Mouse (Mus musculus) CD4-positive helper T cell, adult 2 months (primary cell): ENCODE data around the gene Svs4.
"Not testable (repeated sequence)": the region's sequence is repeated elsewhere in the genome, so short reads cannot be mapped to it uniquely, and the experiment has no call there.

Experiments used
- DNase-seq: peaks from one replicate; pipeline ENCODE4 v3.0.0-alpha.2; 2012; ENCODE audit warnings: low read depth, missing footprints, low spot score

Gene Svs4

GRCm38 (mm10) chr2:164278359-164278758 lies at the start of gene Svs4:
Gene Svs4, minus strand, starts transcription at chr2:164278459.
- no peak for DNase-seq

GRCm38 (mm10) chr2:164320983-164321382 lies 42.7 kb upstream of the Svs4 start:
- no peak for DNase-seq

- not testable (repeated sequence) for DNase-seq
These were observed 38.2 kb upstream of the Svs4 start, which contains the start of gene Svs6 for GRCm38 (mm10) chr2:164316451-164316850. Gene Svs6, plus strand, starts transcription at chr2:164316751.

GRCm38 (mm10) chr2:164315460-164315859 lies 37.2 kb upstream of the Svs4 start:
- not testable (repeated sequence) for DNase-seq

GRCm38 (mm10) chr2:164312599-164312998 lies 34.3 kb upstream of the Svs4 start:
- DNase-seq, result no peak

GRCm38 (mm10) chr2:164288968-164289367 lies 10.7 kb upstream of the Svs4 start, which contains the start of gene Svs3a:
Gene Svs3a, plus strand, starts transcription at chr2:164289268.
- not testable (repeated sequence) for DNase-seq

GRCm38 (mm10) chr2:164256540-164256939 lies 21.7 kb downstream of the Svs4 start, which contains the start of gene Svs3b:
Gene Svs3b, minus strand, starts transcription at chr2:164256640.
- DNase-seq, result not testable (repeated sequence)

GRCm38 (mm10) chr2:164238366-164238765 lies 39.9 kb downstream of the Svs4 start, which contains the start of gene Svs2:
Gene Svs2, minus strand, starts transcription at chr2:164238466.
- no peak for DNase-seq

- no peak for DNase-seq
These were observed 45.6 kb downstream of the Svs4 start for GRCm38 (mm10) chr2:164232671-164233070.

- no peak for DNase-seq
These were observed 49.7 kb downstream of the Svs4 start for GRCm38 (mm10) chr2:164228361-164229070.
